Mouse (Mus musculus) small intestine, adult 2 months (tissue): ENCODE results near the gene Agt.

Experiments used
- CTCF ChIP-seq: fragments of 200-500 bp; IDR thresholded peaks from 2 replicates; pipeline ENCODE4 v1.5.1; 2012; ENCODE audit warnings: low read depth, mild to moderate bottlenecking, control low read depth, inconsistent platforms, low read length, moderate library complexity, mixed read lengths; ENCODE audit not compliant: insufficient replicate concordance, insufficient read length; ENCODE audit errors: extremely low read depth
- POLR2A ChIP-seq: fragments of 200-500 bp; IDR thresholded peaks from 2 replicates; pipeline ENCODE4 v1.6.1; 2012; ENCODE audit warnings: low read depth, mild to moderate bottlenecking, control low read depth, inconsistent platforms, low read length, moderate library complexity

DNA sequence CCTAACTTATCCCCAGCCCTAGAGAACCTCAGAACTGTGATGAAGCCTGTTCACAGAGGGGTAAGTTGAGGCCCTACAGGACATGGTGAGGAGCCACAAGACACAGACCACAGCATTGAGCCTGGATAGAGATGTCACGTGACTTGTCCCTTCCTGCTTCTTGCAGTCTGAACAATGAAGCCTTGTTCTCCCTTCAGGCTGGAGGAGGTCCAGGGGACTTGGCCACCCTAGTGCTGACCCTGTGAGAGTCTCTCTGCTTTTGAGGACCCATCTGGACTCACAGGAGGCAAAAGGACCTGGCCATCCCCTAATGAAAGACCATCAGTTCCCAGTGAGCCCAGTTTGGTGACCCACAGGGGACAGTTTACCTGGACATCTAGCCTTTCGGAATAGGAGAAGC lies 406 bp downstream of the Agt start:
- no peak for TF ChIP-seq CTCF
- no peak for TF ChIP-seq POLR2A
